18 mouse cellular contexts compared by ENCODE assay signal in the genomic region with DNA sequence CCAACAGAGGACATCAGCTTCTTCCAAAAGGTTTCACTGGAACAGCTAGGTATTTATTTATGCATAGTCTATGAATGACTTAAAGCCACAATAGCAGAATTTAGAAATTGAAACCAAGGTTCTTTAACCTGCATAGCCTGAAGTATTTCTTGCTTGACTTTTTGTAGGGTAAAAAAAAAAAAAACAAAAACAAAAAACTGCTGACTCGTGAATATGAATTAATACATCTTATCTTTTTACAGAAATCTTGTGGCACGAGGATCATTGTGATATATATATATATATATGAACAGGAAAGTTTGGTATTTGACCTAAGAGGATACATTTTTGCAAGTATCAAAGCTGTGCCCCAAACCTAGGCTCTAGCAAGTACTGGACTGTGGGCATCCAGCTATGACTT.
A peak's percentile ranks its signal among the peaks of the same experiment; 100 is the strongest.
DNase-seq lines count a peak whose midpoint lies in the region; TF ChIP-seq lines count a peak whose summit lies in the region.
"Had no signal": no experiment of that assay in that cellular context is flagged by ENCODE, and none has a peak within 500 bp of the region (broad histone marks: within the 10 kb centered on the region; RNA-seq: fewer than 3 reads in every experiment).

No protein-coding gene starts in this region.

- no peak overlapping the region for H3K4me2 ChIP-seq in CH12.LX (ENCODE audit: insufficient read depth, low read depth, poor library complexity, severe bottlenecking)

- TF ChIP-seq CTCF in CH12.LX (conservative IDR thresholded peaks at IDR 0.05 in 1 of 2, IDR thresholded peaks at IDR 0.05 in 1 of 2; ENCODE audit: low read depth in 2 of 2, low read length in 2 of 2) = no peak

- DNase-seq in CH12.LX (ENCODE audit: extremely low read depth) (no peak), ES-E14 (ENCODE audit: low read depth, low spot score) (no peak)
- DNase-seq in embryo, embryonic 10 days (ENCODE audit: low spot score) = no peak
- DNase-seq in right cerebral cortex, postnatal 10 days (ENCODE audit: low spot score in 2 of 2) = no peak
- DNase-seq: adrenal gland, adult 2 months; adrenal gland, adult 8-10 months; adrenal gland, postnatal 10 days; adrenal gland, postnatal 14 days; adrenal gland, postnatal 25 days; adrenal gland, postnatal 36 days; B cell, adult 2 months; cerebellum, adult 11 months; cerebellum, adult 11-12 months; cerebellum, adult 18-20 months; cerebellum, adult 2 months; cerebellum, adult 8-10 months had no signal

- no peak overlapping the region for H3K9ac ChIP-seq in CH12.LX (ENCODE audit: insufficient read depth, low read depth)
- no peak overlapping the region for H3K9ac ChIP-seq in ES-E14 (ENCODE audit: insufficient read depth, low read depth, low read length, poor library complexity, severe bottlenecking)

- TF ChIP-seq EP300 in CH12.LX (IDR thresholded peaks at IDR 0.05; ENCODE audit: low read length) = no peak

- H3K4me1 ChIP-seq in CH12.LX (ENCODE audit: control insufficient read depth in 1 of 2, insufficient read depth in 2 of 2) (no peaks in the 10 kb centered on the region), ES-E14 (ENCODE audit: control insufficient read depth in 2 of 2, insufficient read depth in 2 of 2, low read length in 2 of 2, poor library complexity in 1 of 2) (no peaks in the 10 kb centered on the region)

- no peak for TF ChIP-seq POLR2A in CH12.LX (IDR thresholded peaks at IDR 0.05; ENCODE audit: low read depth, low read length)

- in situ Hi-C loops in CH12.LX (cut with MboI; ENCODE audit: low pct_ligation_motif_present, low pct_unique_long_range_greater_than_20kb, low sequenced_read_pairs) = no loop called here
- in situ Hi-C loops in ES-E14 (cut with MboI; ENCODE audit: low sequenced_read_pairs in 2 of 2, unreplicated experiment in 2 of 2) = no loop called here

- no peak overlapping the region for H3K4me3 ChIP-seq in CH12.LX (replicated peaks in 1 of 3; ENCODE audit: low read depth in 2 of 3, low read length in 2 of 3, poor library complexity in 1 of 3)
- no peak overlapping the region for H3K4me3 ChIP-seq in ES-E14 (ENCODE audit: insufficient read depth in 1 of 2, low read depth in 1 of 2, low read length in 2 of 2, poor library complexity in 1 of 2, severe bottlenecking in 1 of 2)

- H3K9me3 ChIP-seq in CH12.LX (replicated peaks; ENCODE audit: low read length) (no peaks in the 10 kb centered on the region), ES-E14 (ENCODE audit: control insufficient read depth, insufficient read depth, low read depth, low read length) (no peaks in the 10 kb centered on the region)

- H3K79me2 ChIP-seq in CH12.LX (replicated peaks; ENCODE audit: control insufficient read depth, extremely low read depth, insufficient read depth, poor library complexity, severe bottlenecking) = no peaks in the 10 kb centered on the region

- dilution Hi-C loops in CH12.LX (cut with MboI; ENCODE audit: extremely low pct_ligation_motif_present, extremely low pct_unique_long_range_greater_than_20kb, low sequenced_read_pairs) = no loop called here

- H3K27me3 ChIP-seq in CH12.LX (replicated peaks) = no peaks in the 10 kb centered on the region
- H3K27me3 ChIP-seq: Patski had no signal

- H3K36me3 ChIP-seq in CH12.LX (replicated peaks in 1 of 2; ENCODE audit: control insufficient read depth in 1 of 2, insufficient read depth in 1 of 2, low read length in 1 of 2) (no peaks in the 10 kb centered on the region), ES-E14 (ENCODE audit: control insufficient read depth, insufficient read depth, low read length, poor library complexity, severe bottlenecking) (no peaks in the 10 kb centered on the region)
- H3K36me3 ChIP-seq: G1E had no signal

- no peak for TF ChIP-seq RAD21 in CH12.LX (IDR thresholded peaks at IDR 0.05; ENCODE audit: low read depth, low read length)

- H3K27ac ChIP-seq in CH12.LX (ENCODE audit: insufficient read depth, low read depth) = no peak overlapping the region
- H3K27ac ChIP-seq in ES-E14 (ENCODE audit: insufficient read depth, low read depth, low read length, poor library complexity, severe bottlenecking) = no peak overlapping the region

TF ChIP-seq in CH12.LX, 34 proteins besides CTCF, POLR2A, EP300 and RAD21:
- no peak for TF ChIP-seq ELF1 (IDR thresholded peaks at IDR 0.05; ENCODE audit: low read depth, low read length)
- TF ChIP-seq CHD1 (IDR thresholded peaks at IDR 0.05; ENCODE audit: low read depth, low read length) = no peak
- no peak for TF ChIP-seq TCF12 (IDR thresholded peaks at IDR 0.05; ENCODE audit: low read depth, low read length)
- TF ChIP-seq MAFK (IDR thresholded peaks at IDR 0.05; ENCODE audit: insufficient replicate concordance, low read length) = peak; percentile 80

TF ChIP-seq in ES-E14, 5 proteins besides CTCF, POLR2A, EP300 and RAD21:
- no peak for TF ChIP-seq HCFC1 (IDR thresholded peaks at IDR 0.05; ENCODE audit: borderline replicate concordance, insufficient read depth, low read length)
- TF ChIP-seq ZNF384 (IDR thresholded peaks at IDR 0.05; ENCODE audit: low read depth, low read length) = no peak
- TF ChIP-seq ZC3H11A (IDR thresholded peaks at IDR 0.05; ENCODE audit: borderline replicate concordance, low read depth, low read length) = no peak
- peak; percentile 90 for TF ChIP-seq MAFK (IDR thresholded peaks at IDR 0.05; ENCODE audit: insufficient read depth, low read depth, low read length)
- TF ChIP-seq CHD2 (IDR thresholded peaks at IDR 0.05; ENCODE audit: low read depth, low read length) = no peak
